Mouse (Mus musculus): ENCODE measurements at regions not wholly inside any gene's neighbourhood (a gene's known extent, or its start where the extent isn't known, plus 50 kb on each side); places are given as distances from the start of the nearest gene placed in this dataset.

DNA sequence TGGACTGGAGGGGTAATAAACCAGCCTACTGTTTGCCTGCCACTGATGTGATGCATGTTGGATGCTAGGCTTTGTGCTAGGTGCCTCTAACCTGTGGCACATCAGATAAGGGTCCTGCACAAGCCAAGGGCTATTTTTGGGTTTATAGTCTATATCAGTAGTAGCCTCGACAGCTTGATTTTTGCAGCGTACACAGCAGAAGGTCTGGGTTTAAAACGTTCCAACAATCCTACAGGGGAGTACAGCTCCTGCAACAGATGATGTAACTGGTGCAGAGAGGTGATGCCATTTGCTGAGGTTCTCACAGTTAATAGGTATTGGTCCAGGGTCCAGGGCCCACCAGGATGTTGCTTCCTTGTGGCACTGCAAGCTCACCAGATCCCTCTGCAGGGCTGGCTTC lies 63.9 kb upstream of the Ldlrad3 start:
- 88% methylated on average over 3 of the region's 3 CpGs for WGBS
- no peak for TF ChIP-seq CTCF (IDR thresholded peaks at IDR 0.05; ENCODE audit: insufficient read depth, low read depth, low read length)
- TF ChIP-seq POLR2A (IDR thresholded peaks at IDR 0.05; ENCODE audit: insufficient read depth, low read depth, low read length) = no peak
- no peak overlapping the region for H3K27ac ChIP-seq (ENCODE audit: insufficient read depth, low read depth, low read length)
- no peak overlapping the region for H3K4me3 ChIP-seq (ENCODE audit: insufficient read depth, low read depth, low read length)
- H3K4me1 ChIP-seq (ENCODE audit: control insufficient read depth, insufficient read depth, low read length) = peaks cover 12% of the 10 kb centered on the region

DNA sequence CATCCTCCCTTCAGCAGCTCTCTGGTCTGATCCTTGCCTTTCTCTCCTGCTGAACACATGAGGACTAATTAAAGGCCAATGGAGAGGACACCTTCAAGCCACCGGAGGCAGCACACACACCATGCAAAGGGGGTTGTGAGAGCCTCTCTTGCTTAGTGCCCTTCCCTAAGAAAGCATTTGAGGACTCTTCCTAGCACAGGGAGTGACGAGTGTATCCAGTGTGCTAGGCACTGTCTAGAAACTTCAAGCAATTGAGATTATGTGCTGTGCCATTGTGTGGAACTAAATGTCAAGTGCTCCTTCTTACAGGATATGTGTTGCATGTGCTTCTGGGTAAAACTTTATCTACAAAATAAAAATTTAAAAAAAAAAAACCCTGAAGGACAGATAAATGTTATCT lies 60.3 kb upstream of the Ldlrad3 start:
- Histone ChIP-seq H3K4me1 (ENCODE audit: control insufficient read depth, insufficient read depth, low read length) (peaks cover 5% of the 10 kb centered on the region; the same call in 1 of the 2 replicates), H3K27ac (ENCODE audit: insufficient read depth, low read depth, low read length) (no peak overlapping the region), H3K4me3 (ENCODE audit: insufficient read depth, low read depth, low read length) (no peak overlapping the region)
- TF ChIP-seq POLR2A (IDR thresholded peaks at IDR 0.05; ENCODE audit: insufficient read depth, low read depth, low read length) = no peak
- TF ChIP-seq CTCF (IDR thresholded peaks at IDR 0.05; ENCODE audit: insufficient read depth, low read depth, low read length) = no peak
- WGBS = 70% methylated on average over 2 of the region's 2 CpGs

DNA sequence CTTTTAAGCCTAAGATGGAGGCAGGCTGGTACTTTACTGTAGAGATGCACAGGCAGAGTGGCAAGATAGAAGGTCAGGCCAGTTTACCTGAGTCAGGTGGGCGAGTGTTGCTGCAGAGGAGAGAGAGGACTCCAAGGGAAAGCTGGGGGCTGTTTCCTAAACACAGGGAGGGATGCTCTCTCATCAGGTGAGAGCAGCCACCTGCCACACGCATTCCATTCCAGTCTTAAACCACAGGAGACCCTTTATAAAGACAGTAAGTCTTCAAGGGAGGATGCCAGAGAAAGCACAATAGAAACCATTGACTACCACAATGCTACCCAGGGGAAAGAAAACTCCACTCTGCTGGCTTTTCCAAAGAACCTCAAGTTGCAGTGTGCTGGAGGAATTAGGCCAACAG lies 58.3 kb upstream of the Ldlrad3 start:
- peaks cover 8% of the 10 kb centered on the region; the same call in 1 of the 2 replicates for H3K4me1 ChIP-seq (ENCODE audit: control insufficient read depth, insufficient read depth, low read length)
- no peak overlapping the region for H3K4me3 ChIP-seq (ENCODE audit: insufficient read depth, low read depth, low read length)
- TF ChIP-seq POLR2A (IDR thresholded peaks at IDR 0.05; ENCODE audit: insufficient read depth, low read depth, low read length) (no peak), CTCF (IDR thresholded peaks at IDR 0.05; ENCODE audit: insufficient read depth, low read depth, low read length) (no peak)
- H3K27ac ChIP-seq (ENCODE audit: insufficient read depth, low read depth, low read length) = no peak overlapping the region
- 61% methylated on average over 2 of the region's 2 CpGs for WGBS

DNA sequence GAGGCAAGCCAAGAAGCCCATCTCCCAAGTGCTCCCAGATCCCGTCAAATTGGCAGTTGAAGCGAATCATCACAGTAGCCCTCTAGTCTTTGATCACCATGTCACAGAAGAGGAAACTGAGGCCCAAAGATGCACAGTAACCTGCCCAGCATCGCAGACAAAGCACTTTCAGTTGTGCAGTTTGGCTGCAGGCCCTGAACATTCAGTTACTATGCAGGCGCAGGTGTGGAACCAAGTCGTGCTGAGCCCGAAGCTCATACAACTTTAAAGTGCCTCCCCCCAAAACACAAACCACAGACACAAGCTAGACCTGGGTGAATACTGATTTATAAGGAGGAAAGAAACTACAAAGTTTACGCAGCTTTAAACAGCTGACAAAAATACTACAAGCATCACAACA lies 55.4 kb upstream of the Ldlrad3 start:
- TF ChIP-seq POLR2A (IDR thresholded peaks at IDR 0.05; ENCODE audit: insufficient read depth, low read depth, low read length) = no peak
- no peak for TF ChIP-seq CTCF (IDR thresholded peaks at IDR 0.05; ENCODE audit: insufficient read depth, low read depth, low read length)
- Histone ChIP-seq H3K4me1 (ENCODE audit: control insufficient read depth, insufficient read depth, low read length) (peaks cover 10% of the 10 kb centered on the region; the same call in 1 of the 2 replicates), H3K4me3 (ENCODE audit: insufficient read depth, low read depth, low read length) (no peak overlapping the region), H3K27ac (ENCODE audit: insufficient read depth, low read depth, low read length) (no peak overlapping the region)
- WGBS = 82% methylated on average over 7 of the region's 7 CpGs

DNA sequence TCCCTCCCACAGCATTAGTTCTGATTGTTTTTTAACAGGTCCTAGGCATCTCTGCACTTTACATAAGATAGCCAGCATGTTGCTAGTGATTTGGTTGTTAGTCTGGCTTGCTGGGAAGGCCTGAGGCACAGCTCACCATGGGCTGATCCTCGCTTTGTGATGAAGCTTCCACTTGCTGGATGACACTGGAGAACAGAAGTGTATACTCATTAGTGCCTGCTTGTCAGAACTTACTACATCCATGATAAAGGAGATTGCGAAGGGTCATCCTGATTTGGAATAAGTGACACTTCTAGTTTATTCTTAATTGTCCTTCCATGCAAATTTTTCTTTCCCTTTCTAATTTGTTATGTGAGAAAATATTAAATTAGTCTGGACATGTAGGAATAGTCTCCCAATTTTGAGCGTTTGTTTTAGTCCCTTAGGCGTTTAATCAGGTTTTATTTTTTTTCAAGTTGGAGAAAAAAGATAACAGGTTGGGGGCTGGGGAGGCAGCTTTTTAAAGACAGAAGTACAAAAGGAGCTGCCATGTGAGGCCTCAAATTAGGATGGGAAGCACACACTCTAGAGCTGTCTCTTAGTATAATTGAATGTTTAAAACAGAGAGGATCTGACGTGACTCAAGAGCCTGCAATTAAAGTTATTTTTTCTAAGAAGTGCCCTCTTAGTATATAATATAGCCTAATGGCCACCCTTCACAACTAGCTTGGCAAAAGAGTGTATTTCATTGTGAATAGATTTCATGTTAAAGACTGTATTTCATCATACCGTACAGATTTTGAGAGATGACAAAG lies 53.7 kb upstream of the Ldlrad3 start:
- Histone ChIP-seq H3K27ac (ENCODE audit: insufficient read depth, low read depth, low read length) (0 out of 2 replicates have a peak overlapping the region, but pooled peaks have one; percentile 12), H3K4me3 (ENCODE audit: insufficient read depth, low read depth, low read length) (no peak overlapping the region), H3K4me1 (ENCODE audit: control insufficient read depth, insufficient read depth, low read length) (peaks cover 10% of the 10 kb centered on the region; the same call in 1 of the 2 replicates)
- 38% methylated on average over 6 of the region's 6 CpGs for WGBS
- TF ChIP-seq CTCF (IDR thresholded peaks at IDR 0.05; ENCODE audit: insufficient read depth, low read depth, low read length) (no peak), POLR2A (IDR thresholded peaks at IDR 0.05; ENCODE audit: insufficient read depth, low read depth, low read length) (no peak)
